Mouse (Mus musculus): Measurements from ENCODE around the gene Hspbap1.

DNA sequence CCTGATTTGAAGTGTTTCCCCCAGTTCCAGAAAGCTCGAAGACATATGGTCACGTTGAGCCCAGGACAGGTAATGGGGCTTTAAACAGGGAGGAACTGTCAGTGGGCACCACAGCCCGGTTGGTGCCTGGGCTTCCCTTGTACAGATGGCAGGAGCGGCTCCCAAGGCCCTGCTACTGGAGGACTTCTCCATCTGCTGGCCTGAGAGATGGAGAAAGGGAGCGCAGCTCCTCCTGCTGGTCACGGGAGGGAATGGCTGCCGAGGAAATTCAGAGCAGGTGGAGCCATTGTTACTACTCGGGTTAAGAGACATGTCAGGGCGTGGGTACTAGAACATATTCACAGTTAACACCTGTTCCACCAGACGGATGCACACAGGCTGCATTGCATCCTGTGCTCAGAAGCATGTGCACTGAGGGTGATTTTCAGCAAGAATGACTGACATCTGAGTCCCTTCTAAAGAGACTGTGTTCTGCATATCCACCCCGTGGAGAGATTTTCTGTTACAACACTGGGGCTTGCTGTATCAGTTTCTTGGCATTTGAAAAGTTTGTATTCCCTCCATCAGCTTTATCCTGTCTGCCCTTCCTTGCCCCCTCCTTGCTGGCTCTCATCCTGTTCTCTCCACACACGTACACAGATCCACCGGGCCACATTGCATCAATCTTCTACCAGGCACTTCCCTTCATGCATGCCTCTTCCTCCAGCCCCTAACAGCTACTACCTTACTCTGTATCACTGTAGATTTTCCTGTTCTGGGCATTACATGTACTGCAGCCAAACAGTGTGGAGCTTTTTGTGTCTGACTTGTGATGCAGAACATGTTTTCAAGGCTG is 47.3 kb downstream of the Hspbap1 start:
- peak; percentile 100 for TF ChIP-seq CTCF (IDR thresholded peaks at IDR 0.05; ENCODE audit: low read depth)
- TF ChIP-seq EP300 (IDR thresholded peaks at IDR 0.05; ENCODE audit: low read depth) = no peak
